17 mouse cellular contexts compared by ENCODE assay signal in genomic region chr15:78064340-78064739, GRCm38 (mm10). TPM values are rescaled to one million over a fixed set of nuclear protein-coding genes. Genes with fewer than 3 reads are reported as not detected.
DNase-seq lines count a peak whose midpoint lies in the region; ATAC-seq and TF ChIP-seq lines count a peak whose summit lies in the region.
"Had no signal": no experiment of that assay in that cellular context is flagged by ENCODE, and none has a peak within 500 bp of the region (broad histone marks: within the 10 kb centered on the region; RNA-seq: fewer than 3 reads in every experiment).

No protein-coding gene starts in this region.

- peaks cover 25% of the 10 kb centered on the region for H3K4me1 ChIP-seq in midbrain, embryonic 15.5 days
- H3K4me1 ChIP-seq: embryonic facial prominence, embryonic 10.5 days had no signal

- WGBS in midbrain, embryonic 15.5 days, result 43% methylated on average over 6 of the region's 6 CpGs

- H3K36me3 ChIP-seq in midbrain, embryonic 15.5 days (replicated peaks), result no peaks in the 10 kb centered on the region
- H3K36me3 ChIP-seq: embryonic facial prominence, embryonic 10.5 days; forebrain, embryonic 12.5 days had no signal

- no peak overlapping the region for H3K9ac ChIP-seq in midbrain, embryonic 15.5 days
- H3K9ac ChIP-seq: forebrain, embryonic 12.5 days had no signal

- 0 out of 2 replicates have a peak overlapping the region, but pooled peaks have one; percentile 3 for H3K4me2 ChIP-seq in midbrain, embryonic 15.5 days
- H3K4me2 ChIP-seq: forebrain, embryonic 12.5 days had no signal

- no peak for TF ChIP-seq CTCF in brain, embryonic 14.5 days (IDR thresholded peaks at IDR 0.05; ENCODE audit: borderline replicate concordance, extremely low read depth, insufficient read depth, insufficient read length)

- ATAC-seq in midbrain, embryonic 15.5 days (replicated peaks), result no peak
- no peak for ATAC-seq in erythroid progenitor cell, adult 5-6 weeks (replicated peaks; ENCODE audit: low FRiP score, poor library complexity, severe bottlenecking)
- ATAC-seq: inflammation-experienced regulatory T-cells, adult 6 months had no signal

- peak; percentile 39 to 50 for DNase-seq in left cerebral cortex, adult 18-20 months (ENCODE audit: low spot score in 2 of 2)
- no peak for DNase-seq in left cerebral cortex, adult 11 months (ENCODE audit: low spot score)
- DNase-seq in brain, embryonic 14.5 days (ENCODE audit: low read depth), result peak; percentile 55
- DNase-seq in cerebellum, postnatal 14 days, result peak; percentile 71 to 78
- DNase-seq in thymus, postnatal 14 days, result no peak
- no peak for DNase-seq in lung, postnatal 36 days
- DNase-seq: gastrocnemius, postnatal 25 days; kidney, postnatal 4 days had no signal

- H3K27ac ChIP-seq in midbrain, embryonic 15.5 days, result peak overlapping the region; percentile 66
- H3K27ac ChIP-seq: embryonic facial prominence, embryonic 10.5 days; forebrain, embryonic 12.5 days; stomach, postnatal 0 days had no signal

- no peak overlapping the region for H3K4me3 ChIP-seq in midbrain, embryonic 15.5 days
- H3K4me3 ChIP-seq: embryonic facial prominence, embryonic 10.5 days; forebrain, embryonic 12.5 days had no signal

- no peaks in the 10 kb centered on the region for H3K9me3 ChIP-seq in midbrain, embryonic 15.5 days
- H3K9me3 ChIP-seq: embryonic facial prominence, embryonic 10.5 days; forebrain, embryonic 12.5 days had no signal

- no peaks in the 10 kb centered on the region for H3K27me3 ChIP-seq in midbrain, embryonic 15.5 days (replicated peaks)

- no peak for TF ChIP-seq POLR2A in brain, embryonic 14.5 days (IDR thresholded peaks at IDR 0.05; ENCODE audit: borderline replicate concordance, extremely low read depth, insufficient read depth, insufficient read length, poor library complexity, severe bottlenecking)

RNA-seq across cellular contexts. Expression of gene Cacng2, which starts 55.5 kb away (rescaled TPM):
- total RNA-seq in left cerebral cortex, adult 18-20 months (2021), result 10 to 100 TPM; 51.4 to 54.6 TPM
- polyA plus RNA-seq in brain, embryonic 14.5 days (2012; rRNA removed), result 8.0 and 17.5 TPM in 2 replicates
- 14.4 and 15.3 TPM in 2 replicates for polyA plus RNA-seq in midbrain, embryonic 15.5 days (2015; fragmentation: Nextera tagmentation; extraction: Ambion mirVana)
- total RNA-seq in erythroid progenitor cell, adult 5-6 weeks (2015; ENCODE audit: low replicate concordance), result not detected in 2 replicates
- total RNA-seq in erythroid progenitor cell, adult 5-6 weeks (2017; ENCODE audit: low replicate concordance), result not detected in 2 replicates
- total RNA-seq: gastrocnemius, postnatal 25 days; liver, adult 2 months had no signal
- polyA plus RNA-seq: heart, embryonic 14.5 days; inflammation-experienced regulatory T-cells, adult 6 months; liver, adult 2 months; lung, embryonic 16.5 days had no signal

Comparison
In these comparisons a context has a peak if more than half of its experiments do, and no peak if none do; other contexts are left out.
1. DNase-seq: peak in left cerebral cortex, adult 18-20 months (2 of 2), brain, embryonic 14.5 days (single experiment) and cerebellum, postnatal 14 days (2 of 2); none in left cerebral cortex, adult 11 months (single experiment), thymus, postnatal 14 days (single experiment) and lung, postnatal 36 days (single experiment).
2. RNA of gene Cacng2, which starts 55.5 kb away (total RNA-seq): 51.4 to 54.6 TPM in left cerebral cortex, adult 18-20 months; not detected in erythroid progenitor cell, adult 5-6 weeks; every median in the first group is over 10 times any median in the second.